Mouse (Mus musculus): ENCODE measurements around the gene Lrfn2. TPM values are rescaled to one million over a fixed set of nuclear protein-coding genes. Genes with fewer than 3 reads are reported as not detected.

The Lrfn2 gene
- total RNA-seq, 2 experiments from 2014 or later: not detected

- no peak for ATAC-seq (ENCODE audit: poor library complexity, severe bottlenecking)
Observed at GRCm38 (mm10) chr17:48962646-48963045, 30.5 kb downstream of the Lrfn2 start.

- peak; percentile 62 for ATAC-seq (ENCODE audit: poor library complexity, severe bottlenecking)
Observed at GRCm38 (mm10) chr17:48963740-48964139, 31.6 kb downstream of the Lrfn2 start.

- ATAC-seq (ENCODE audit: poor library complexity, severe bottlenecking): no peak
Observed at GRCm38 (mm10) chr17:48968304-48968703, 36.1 kb downstream of the Lrfn2 start.

GRCm38 (mm10) chr17:48971296-48971695 lies 39.1 kb downstream of the Lrfn2 start:
- ATAC-seq (ENCODE audit: poor library complexity, severe bottlenecking): no peak

- ATAC-seq (ENCODE audit: poor library complexity, severe bottlenecking): no peak
Observed at GRCm38 (mm10) chr17:48972866-48973265, 40.7 kb downstream of the Lrfn2 start.

- ATAC-seq (ENCODE audit: poor library complexity, severe bottlenecking): no peak
Observed at GRCm38 (mm10) chr17:48973394-48973793, 41.2 kb downstream of the Lrfn2 start.

- no peak for ATAC-seq (ENCODE audit: poor library complexity, severe bottlenecking)
Observed at GRCm38 (mm10) chr17:48975055-48975454, 42.9 kb downstream of the Lrfn2 start.

- no peak for ATAC-seq (ENCODE audit: poor library complexity, severe bottlenecking)
Observed at GRCm38 (mm10) chr17:48976611-48977022, 44.4 kb downstream of the Lrfn2 start.

GRCm38 (mm10) chr17:48995256-48995993 lies 63.2 kb downstream of the Lrfn2 start:
- ATAC-seq (ENCODE audit: poor library complexity, severe bottlenecking): no peak

GRCm38 (mm10) chr17:48999463-49000227 lies 67.5 kb downstream of the Lrfn2 start:
- ATAC-seq (ENCODE audit: poor library complexity, severe bottlenecking): no peak

- peak; percentile 89 for ATAC-seq (ENCODE audit: poor library complexity, severe bottlenecking)
Observed at GRCm38 (mm10) chr17:49009384-49010073, 77.3 kb downstream of the Lrfn2 start.

- ATAC-seq (ENCODE audit: poor library complexity, severe bottlenecking): no peak
Observed at GRCm38 (mm10) chr17:49013876-49014600, 81.9 kb downstream of the Lrfn2 start.

- no peak for ATAC-seq (ENCODE audit: poor library complexity, severe bottlenecking)
Observed at GRCm38 (mm10) chr17:49015368-49015767, 83.2 kb downstream of the Lrfn2 start.

- peak; percentile 84 for ATAC-seq (ENCODE audit: poor library complexity, severe bottlenecking)
Observed at GRCm38 (mm10) chr17:49016229-49016628, 84.0 kb downstream of the Lrfn2 start.

- no peak for ATAC-seq (ENCODE audit: poor library complexity, severe bottlenecking)
Observed at GRCm38 (mm10) chr17:49017438-49018415, 85.5 kb downstream of the Lrfn2 start.

- peak; percentile 48 for ATAC-seq (ENCODE audit: poor library complexity, severe bottlenecking)
Observed at GRCm38 (mm10) chr17:49018774-49019488, 86.8 kb downstream of the Lrfn2 start.

- peak; percentile 96 for ATAC-seq (ENCODE audit: poor library complexity, severe bottlenecking)
Observed at GRCm38 (mm10) chr17:49029556-49030268, 97.5 kb downstream of the Lrfn2 start.

GRCm38 (mm10) chr17:49030269-49030615 lies 98.1 kb downstream of the Lrfn2 start:
- ATAC-seq (ENCODE audit: poor library complexity, severe bottlenecking): no peak
